Mouse (Mus musculus) embryonic facial prominence, embryonic 15.5 days (tissue): ENCODE data around the gene Dio1. TPM values are rescaled to one million over a fixed set of nuclear protein-coding genes. Genes with fewer than 3 reads are reported as not detected.

Experiments used
- ATAC-seq: fragments of 200-750 bp; cut with Nextera tagmentation; 2 replicates; pipeline ENCODE4 v1.8.0; 2017; ENCODE audit warnings: low read depth, moderate TSS enrichment; ENCODE audit not compliant: insufficient number of reproducible peaks, low FRiP score, low TSS enrichment
- H3K27ac ChIP-seq: fragments of 300-500 bp; sonication (generic); replicated peaks from 2 replicates; pipeline ENCODE4 v1.5.1; 2015; ENCODE audit warnings: mild to moderate bottlenecking, inconsistent platforms
- H3K27me3 ChIP-seq: fragments of 300-500 bp; sonication (generic); 2 replicates; pipeline ENCODE4 v1.6.1; 2015; ENCODE audit warnings: inconsistent platforms
- H3K36me3 ChIP-seq: fragments of 300-500 bp; sonication (generic); 2 replicates; pipeline ENCODE4 v1.6.1; 2015; ENCODE audit warnings: mild to moderate bottlenecking, inconsistent platforms
- H3K4me1 ChIP-seq: fragments of 300-500 bp; sonication (generic); 2 replicates; pipeline ENCODE4 v1.6.1; 2015; ENCODE audit warnings: inconsistent platforms
- H3K4me2 ChIP-seq: fragments of 300-500 bp; sonication (generic); replicated peaks from 2 replicates; pipeline ENCODE4 v1.6.1; 2015; ENCODE audit warnings: mild to moderate bottlenecking, inconsistent platforms
- H3K4me3 ChIP-seq: fragments of 300-500 bp; sonication (generic); replicated peaks from 2 replicates; pipeline ENCODE4 v1.5.1; 2015; ENCODE audit warnings: mild to moderate bottlenecking, inconsistent platforms
- H3K9ac ChIP-seq: fragments of 300-500 bp; sonication (generic); 2 replicates; pipeline ENCODE4 v1.6.1; 2015; ENCODE audit warnings: inconsistent platforms
- H3K9me3 ChIP-seq: fragments of 300-500 bp; sonication (generic); replicated peaks from 2 replicates; pipeline ENCODE4 v1.6.1; 2016; ENCODE audit warnings: inconsistent platforms
- WGBS: fragments of 180-500 bp; shearing (Covaris S2); methylation state at CpG from one replicate; pipeline ENCODE4 v1.1.7; 2015; 5-methylcytosine and 5-hydroxymethylcytosine counted together
- polyA plus RNA-seq: library from polyadenylated mRNA; unstranded; fragments of >200 nt; fragmentation: Nextera tagmentation; extraction: Ambion mirVana; gene quantifications from 2 replicates; pipeline ENCODE4 v1.2.1, GENCODE M21; 2015

The Dio1 gene
- polyA plus RNA-seq, 1 experiment from 2014 or later = 0.35 TPM

GRCm38 (mm10) chr4:107300902-107301555, 5.9 kb downstream of the Dio1 start:
- Histone ChIP-seq H3K4me3 (no peak overlapping the region), H3K27ac (no peak overlapping the region), H3K36me3 (no peaks in the 10 kb centered on the region), H3K4me2 (no peak overlapping the region), H3K4me1 (no peaks in the 10 kb centered on the region), H3K9me3 (no peaks in the 10 kb centered on the region), H3K9ac (no peak overlapping the region), H3K27me3 (no peaks in the 10 kb centered on the region)
- peak; percentile 53; the same call in 1 of the 2 replicates for ATAC-seq
- WGBS = 97% methylated on average over 1 of the region's 1 CpGs

GRCm38 (mm10) chr4:107300371-107300770, 6.6 kb downstream of the Dio1 start:
- Histone ChIP-seq H3K9me3 (no peaks in the 10 kb centered on the region), H3K27me3 (no peaks in the 10 kb centered on the region), H3K4me3 (no peak overlapping the region), H3K9ac (no peak overlapping the region), H3K36me3 (no peaks in the 10 kb centered on the region), H3K4me1 (no peaks in the 10 kb centered on the region), H3K4me2 (no peak overlapping the region), H3K27ac (no peak overlapping the region)
- ATAC-seq = 0 out of 2 replicates have a peak, but pooled peaks have one; percentile 7
- 86% methylated on average over 4 of the region's 4 CpGs for WGBS

- Histone ChIP-seq H3K9me3 (no peaks in the 10 kb centered on the region), H3K36me3 (no peaks in the 10 kb centered on the region), H3K27ac (no peak overlapping the region), H3K27me3 (no peaks in the 10 kb centered on the region), H3K4me1 (no peaks in the 10 kb centered on the region), H3K9ac (no peak overlapping the region), H3K4me2 (no peak overlapping the region), H3K4me3 (no peak overlapping the region)
- no peak for ATAC-seq
- WGBS = 71% methylated on average over 7 of the region's 7 CpGs
Observed at GRCm38 (mm10) chr4:107299779-107300340, 7.1 kb downstream of the Dio1 start.

GRCm38 (mm10) chr4:107298071-107298606, 8.8 kb downstream of the Dio1 start:
- H3K36me3 ChIP-seq = no peaks in the 10 kb centered on the region
- H3K4me1 ChIP-seq = no peaks in the 10 kb centered on the region
- H3K27ac ChIP-seq = no peak overlapping the region
- no peak overlapping the region for H3K4me2 ChIP-seq
- H3K9ac ChIP-seq = no peak overlapping the region
- H3K4me3 ChIP-seq = no peak overlapping the region
- no peaks in the 10 kb centered on the region for H3K9me3 ChIP-seq
- ATAC-seq = no peak
- H3K27me3 ChIP-seq = no peaks in the 10 kb centered on the region
- 82% methylated on average over 8 of the region's 8 CpGs for WGBS

GRCm38 (mm10) chr4:107292273-107292662, 14.7 kb downstream of the Dio1 start:
- Histone ChIP-seq H3K4me1 (no peaks in the 10 kb centered on the region), H3K27me3 (no peaks in the 10 kb centered on the region), H3K4me3 (no peak overlapping the region), H3K4me2 (no peak overlapping the region), H3K9me3 (no peaks in the 10 kb centered on the region), H3K36me3 (no peaks in the 10 kb centered on the region), H3K27ac (no peak overlapping the region), H3K9ac (no peak overlapping the region)
- no peak for ATAC-seq
- 52% methylated on average over 4 of the region's 4 CpGs for WGBS

- ATAC-seq = no peak
- Histone ChIP-seq H3K27ac (no peak overlapping the region), H3K4me1 (no peaks in the 10 kb centered on the region), H3K4me2 (no peak overlapping the region), H3K9me3 (no peaks in the 10 kb centered on the region), H3K9ac (no peak overlapping the region), H3K27me3 (no peaks in the 10 kb centered on the region), H3K4me3 (no peak overlapping the region), H3K36me3 (no peaks in the 10 kb centered on the region)
- 78% methylated on average over 7 of the region's 7 CpGs for WGBS
Observed at GRCm38 (mm10) chr4:107291611-107292272, 15.2 kb downstream of the Dio1 start.

- H3K4me3 ChIP-seq = no peak overlapping the region
- 81% methylated on average over 2 of the region's 2 CpGs for WGBS
- no peaks in the 10 kb centered on the region for H3K9me3 ChIP-seq
Observed at GRCm38 (mm10) chr4:107287517-107287916, 19.5 kb downstream of the Dio1 start.

GRCm38 (mm10) chr4:107286386-107286785, 20.6 kb downstream of the Dio1 start:
- no peaks in the 10 kb centered on the region for H3K4me1 ChIP-seq
- no peak overlapping the region for H3K27ac ChIP-seq
- no peaks in the 10 kb centered on the region for H3K36me3 ChIP-seq
- no peak overlapping the region for H3K4me2 ChIP-seq
- H3K9ac ChIP-seq = no peak overlapping the region
- WGBS = 96% methylated on average over 8 of the region's 8 CpGs
- no peak overlapping the region for H3K4me3 ChIP-seq
- H3K27me3 ChIP-seq = no peaks in the 10 kb centered on the region
- no peak for ATAC-seq
- H3K9me3 ChIP-seq = no peaks in the 10 kb centered on the region

More at GRCm38 (mm10) chr4:107287517-107287916, 19.5 kb downstream of the Dio1 start:
- Histone ChIP-seq H3K4me2 (no peak overlapping the region), H3K4me1 (no peaks in the 10 kb centered on the region), H3K27me3 (no peaks in the 10 kb centered on the region), H3K9ac (no peak overlapping the region), H3K27ac (no peak overlapping the region), H3K36me3 (no peaks in the 10 kb centered on the region)
- ATAC-seq = no peak

GRCm38 (mm10) chr4:107285446-107286200, 21.3 kb downstream of the Dio1 start:
- WGBS = 74% methylated on average over 3 of the region's 3 CpGs
- Histone ChIP-seq H3K36me3 (peaks cover 6% of the 10 kb centered on the region), H3K9ac (no peak overlapping the region), H3K27ac (no peak overlapping the region), H3K4me3 (no peak overlapping the region), H3K27me3 (no peaks in the 10 kb centered on the region), H3K4me1 (no peaks in the 10 kb centered on the region), H3K9me3 (no peaks in the 10 kb centered on the region), H3K4me2 (no peak overlapping the region)
- no peak for ATAC-seq

GRCm38 (mm10) chr4:107280843-107281475, 26.0 kb downstream of the Dio1 start:
- no peak overlapping the region for H3K27ac ChIP-seq
- H3K4me2 ChIP-seq = no peak overlapping the region
- H3K9me3 ChIP-seq = no peaks in the 10 kb centered on the region
- no peak overlapping the region for H3K4me3 ChIP-seq
- H3K4me1 ChIP-seq = no peaks in the 10 kb centered on the region
- 82% methylated on average over 7 of the region's 7 CpGs for WGBS
- no peaks in the 10 kb centered on the region for H3K27me3 ChIP-seq
- no peak for ATAC-seq
- H3K36me3 ChIP-seq = peaks cover 14% of the 10 kb centered on the region
- H3K9ac ChIP-seq = no peak overlapping the region
